ENCODE assay signal across 16 mouse cellular contexts in genomic region chr3:94859471-94859870, GRCm38 (mm10).
"Had no signal": no experiment of that assay in that cellular context is flagged by ENCODE, and none has a peak within 500 bp of the region (broad histone marks: within the 10 kb centered on the region; RNA-seq: fewer than 3 reads in every experiment).

No protein-coding gene starts in this region.

- DNase-seq: kidney, adult 18-20 months; kidney, adult 9 months; kidney, postnatal 14 days; kidney, postnatal 4 days; left cerebral cortex, postnatal 4 days; liver, postnatal 0 days; lung, embryonic 14.5 days; right cerebral cortex, adult 18-20 months; right cerebral cortex, postnatal 14 days; right cerebral cortex, postnatal 4 days; thymus, adult 2 months; thymus, postnatal 14 days; thymus, postnatal 4 days had no signal

- ATAC-seq: liver, postnatal 0 days; lung, postnatal 0 days; midbrain, embryonic 13.5 days; midbrain, embryonic 16.5 days had no signal
